Mouse (Mus musculus) neural tube, embryonic 15.5 days (tissue): ENCODE data around the gene Tsfm. TPM values are rescaled to one million over a fixed set of nuclear protein-coding genes. Genes with fewer than 3 reads are reported as not detected.
A peak's percentile ranks its signal among the peaks of the same experiment; 100 is the strongest.
"Not testable (repeated sequence)": the region's sequence is repeated elsewhere in the genome, so short reads cannot be mapped to it uniquely, and the experiment has no call there.

ENCODE experiments used
- ATAC-seq: fragments of 200-750 bp; cut with Nextera tagmentation; 2 replicates; pipeline ENCODE4 v1.8.0; 2017; ENCODE audit warnings: mild to moderate bottlenecking, moderate TSS enrichment, moderate library complexity; ENCODE audit not compliant: low FRiP score
- H3K27ac ChIP-seq: fragments of 300-500 bp; sonication (generic); replicated peaks from 2 replicates; pipeline ENCODE4 v1.5.1; 2015; ENCODE audit warnings: mild to moderate bottlenecking, inconsistent platforms
- H3K27me3 ChIP-seq: fragments of 300-500 bp; sonication (generic); replicated peaks from 2 replicates; pipeline ENCODE4 v1.6.1; 2015; ENCODE audit warnings: inconsistent platforms
- H3K36me3 ChIP-seq: fragments of 300-500 bp; sonication (generic); 2 replicates; pipeline ENCODE4 v1.6.1; 2015; ENCODE audit warnings: inconsistent platforms
- H3K4me1 ChIP-seq: fragments of 300-500 bp; sonication (generic); 2 replicates; pipeline ENCODE4 v1.6.1; 2015; ENCODE audit warnings: inconsistent platforms
- H3K4me2 ChIP-seq: fragments of 300-500 bp; sonication (generic); 2 replicates; pipeline ENCODE4 v1.6.1; 2015; ENCODE audit warnings: inconsistent platforms, mild to moderate bottlenecking, moderate library complexity
- H3K4me3 ChIP-seq: fragments of 300-500 bp; sonication (generic); replicated peaks from 2 replicates; pipeline ENCODE4 v1.5.1; 2015; ENCODE audit warnings: mild to moderate bottlenecking, inconsistent platforms
- H3K9ac ChIP-seq: fragments of 300-500 bp; sonication (generic); replicated peaks from 2 replicates; pipeline ENCODE4 v1.6.1; 2015; ENCODE audit warnings: mild to moderate bottlenecking, inconsistent platforms
- H3K9me3 ChIP-seq: fragments of 300-500 bp; sonication (generic); replicated peaks from 2 replicates; pipeline ENCODE4 v1.6.1; 2016; ENCODE audit warnings: inconsistent platforms
- WGBS: fragments of 180-500 bp; shearing (Covaris S2); methylation state at CpG from one replicate; pipeline ENCODE4 v1.1.7; 2015; ENCODE audit warnings: mixed read lengths; 5-methylcytosine and 5-hydroxymethylcytosine counted together
- polyA plus RNA-seq: library from polyadenylated mRNA; unstranded; fragments of >200 nt; fragmentation: Nextera tagmentation; extraction: Ambion mirVana; gene quantifications from 2 replicates; pipeline ENCODE4 v1.2.1, GENCODE M21; 2015

Tsfm gene
- polyA plus RNA-seq, 1 experiment from 2014 or later = 66.6 TPM

- not testable (repeated sequence) for ATAC-seq, H3K4me2 ChIP-seq, H3K27me3 ChIP-seq, H3K4me3 ChIP-seq, H3K9me3 ChIP-seq, H3K9ac ChIP-seq
- 84% methylated on average over 4 of the region's 4 CpGs for WGBS
- Histone ChIP-seq H3K4me1 (peaks cover 57% of the 10 kb centered on the region), H3K27ac (peak overlapping the region; percentile 81), H3K36me3 (peaks cover 34% of the 10 kb centered on the region)
Measured at GRCm38 (mm10) chr10:127062101-127062500, 31.5 kb upstream of the Tsfm start.

GRCm38 (mm10) chr10:127061513-127061912 lies 30.9 kb upstream of the Tsfm start:
- peak overlapping the region; percentile 81 for H3K4me2 ChIP-seq
- peaks cover 33% of the 10 kb centered on the region for H3K36me3 ChIP-seq
- H3K27ac ChIP-seq = peak overlapping the region; percentile 96
- H3K9ac ChIP-seq = peak overlapping the region; percentile 96
- no peaks in the 10 kb centered on the region for H3K9me3 ChIP-seq
- H3K27me3 ChIP-seq = no peaks in the 10 kb centered on the region
- no peak for ATAC-seq
- H3K4me3 ChIP-seq = peak overlapping the region; percentile 83
- 65% methylated on average over 2 of the region's 2 CpGs for WGBS
- peaks cover 53% of the 10 kb centered on the region for H3K4me1 ChIP-seq

DNA sequence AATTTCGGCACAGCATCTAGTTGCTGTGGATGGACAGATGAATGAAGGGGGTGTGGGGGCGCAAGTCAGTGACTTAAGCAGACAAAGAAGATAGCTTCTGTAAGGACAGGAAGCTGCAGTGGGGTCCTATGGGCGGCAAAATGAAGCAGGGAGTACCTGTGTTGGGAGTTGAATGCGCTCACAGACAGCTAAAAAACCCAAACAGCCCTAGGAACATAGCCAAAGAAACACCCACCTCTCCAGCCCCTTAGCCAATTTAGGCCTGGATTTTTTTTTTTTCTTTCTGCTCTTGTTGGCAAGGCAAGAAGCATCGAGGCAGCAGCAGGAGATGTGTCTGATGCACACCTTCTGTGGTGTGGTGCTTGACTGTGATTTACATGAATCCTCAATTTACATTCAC lies 30.4 kb upstream of the Tsfm start:
- peak overlapping the region; percentile 81 for H3K4me2 ChIP-seq
- 28% methylated on average over 5 of the region's 5 CpGs for WGBS
- peak overlapping the region; percentile 83 for H3K4me3 ChIP-seq
- peaks cover 33% of the 10 kb centered on the region for H3K36me3 ChIP-seq
- no peaks in the 10 kb centered on the region for H3K27me3 ChIP-seq
- H3K9me3 ChIP-seq = no peaks in the 10 kb centered on the region
- peak overlapping the region; percentile 96 for H3K9ac ChIP-seq
- no peak for ATAC-seq
- peaks cover 56% of the 10 kb centered on the region for H3K4me1 ChIP-seq
- peak overlapping the region; percentile 96 for H3K27ac ChIP-seq

- under 1% methylated on average over 48 of the region's 72 CpGs for WGBS
- no peaks in the 10 kb centered on the region for H3K9me3 ChIP-seq
- H3K4me3 ChIP-seq = peak within 1 kb of the TSS; percentile 83
- no peaks in the 10 kb centered on the region for H3K27me3 ChIP-seq
- peak within 1 kb of the TSS; percentile 96 for H3K9ac ChIP-seq
- H3K27ac ChIP-seq = peak within 1 kb of the TSS; percentile 96
- H3K36me3 ChIP-seq = peaks cover 33% of the 10 kb centered on the region
- H3K4me1 ChIP-seq = peaks cover 60% of the 10 kb centered on the region
- peak within 1 kb of the TSS; percentile 81 for H3K4me2 ChIP-seq
- peak; percentile 48 for ATAC-seq
Measured at GRCm38 (mm10) chr10:127059968-127060916, 29.6 kb upstream of the Tsfm start, which contains the start of gene March9. March9 (minus strand) TSS chr10:127060184.

- ATAC-seq = no peak
- under 1% methylated on average over 63 of the region's 92 CpGs for WGBS
- Histone ChIP-seq H3K9ac (peak overlapping the region; percentile 96), H3K27ac (peak overlapping the region; percentile 96), H3K4me1 (peaks cover 58% of the 10 kb centered on the region), H3K9me3 (no peaks in the 10 kb centered on the region), H3K4me2 (peak overlapping the region; percentile 81), H3K36me3 (peaks cover 36% of the 10 kb centered on the region), H3K27me3 (no peaks in the 10 kb centered on the region), H3K4me3 (peak overlapping the region; percentile 83)
Measured at GRCm38 (mm10) chr10:127059174-127059967, 28.7 kb upstream of the Tsfm start.

DNA sequence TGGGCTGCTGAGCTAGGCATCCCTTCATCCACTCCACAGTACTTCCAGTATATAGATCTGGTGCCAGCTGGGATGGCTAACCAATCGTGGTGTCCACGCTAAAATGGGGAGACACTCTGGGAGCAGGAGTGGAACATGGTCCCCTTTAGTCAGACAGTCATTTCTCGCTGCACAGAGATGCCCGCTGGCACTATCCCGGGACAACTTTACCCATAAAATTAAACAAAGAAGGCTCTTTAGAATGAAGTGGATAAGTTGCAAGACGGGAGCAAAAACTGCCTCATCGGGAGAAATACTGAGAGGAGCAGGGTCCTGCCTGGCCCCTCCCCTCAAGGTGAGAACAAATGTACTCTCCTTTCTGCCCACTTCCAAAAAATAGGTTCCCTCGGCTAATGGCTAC lies 28.1 kb upstream of the Tsfm start:
- peak overlapping the region; percentile 81 for H3K4me2 ChIP-seq
- no peaks in the 10 kb centered on the region for H3K27me3 ChIP-seq
- WGBS = 5% methylated on average over 8 of the region's 8 CpGs
- peaks cover 41% of the 10 kb centered on the region for H3K36me3 ChIP-seq
- H3K27ac ChIP-seq = no peak overlapping the region
- peak overlapping the region; percentile 83 for H3K4me3 ChIP-seq
- no peak for ATAC-seq
- peaks cover 57% of the 10 kb centered on the region for H3K4me1 ChIP-seq
- peak overlapping the region; percentile 96 for H3K9ac ChIP-seq
- H3K9me3 ChIP-seq = no peaks in the 10 kb centered on the region

DNA sequence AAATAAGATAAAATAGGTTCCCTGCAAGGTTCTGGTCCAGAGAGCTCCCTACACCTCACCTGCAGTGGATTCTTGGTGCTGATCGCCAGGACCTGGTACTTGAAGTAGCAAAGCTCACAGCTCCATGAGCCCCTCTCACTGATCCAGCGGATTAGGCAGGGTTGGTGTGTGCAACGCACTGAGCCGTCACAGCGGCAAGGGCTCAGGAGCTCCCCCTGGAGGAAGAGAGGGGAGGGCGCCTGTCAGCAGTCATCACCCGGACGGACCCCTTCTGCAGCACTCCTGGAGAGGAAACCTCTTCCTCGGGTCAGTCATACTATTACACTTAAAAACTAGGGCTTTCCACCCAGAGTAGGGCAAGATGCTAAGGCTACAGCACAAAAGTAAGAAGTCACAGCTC lies 27.5 kb upstream of the Tsfm start:
- peak overlapping the region; percentile 81 for H3K4me2 ChIP-seq
- H3K4me3 ChIP-seq = peak overlapping the region; percentile 83
- ATAC-seq = no peak
- H3K4me1 ChIP-seq = peaks cover 57% of the 10 kb centered on the region
- no peaks in the 10 kb centered on the region for H3K9me3 ChIP-seq
- H3K9ac ChIP-seq = peak overlapping the region; percentile 96; the same call in 1 of the 2 replicates
- H3K27me3 ChIP-seq = no peaks in the 10 kb centered on the region
- WGBS = 2% methylated on average over 9 of the region's 9 CpGs
- H3K36me3 ChIP-seq = peaks cover 47% of the 10 kb centered on the region
- H3K27ac ChIP-seq = no peak overlapping the region

DNA sequence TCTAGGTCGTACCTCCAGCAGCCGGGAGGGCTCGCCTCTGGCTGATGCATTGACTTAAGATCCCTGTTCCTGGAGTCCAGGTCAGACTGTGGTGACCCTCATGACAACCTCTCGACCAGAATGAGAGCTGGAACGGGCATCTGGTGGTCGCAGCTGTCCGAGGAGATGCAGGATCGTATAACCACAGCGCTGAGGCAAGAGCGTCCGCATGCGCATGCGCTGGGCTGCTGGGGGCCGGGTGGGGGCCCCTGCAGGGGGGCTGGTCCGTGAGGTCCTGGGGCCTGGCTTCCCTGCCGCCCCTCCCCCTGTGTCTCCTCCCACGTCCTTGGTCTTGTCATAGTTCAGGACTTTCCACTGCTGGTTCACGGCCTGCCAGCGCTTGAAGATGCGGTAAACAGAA lies 25.9 kb upstream of the Tsfm start:
- H3K9ac ChIP-seq = no peak overlapping the region
- no peak for ATAC-seq
- H3K36me3 ChIP-seq = peaks cover 50% of the 10 kb centered on the region
- H3K27me3 ChIP-seq = peaks cover 12% of the 10 kb centered on the region
- no peak overlapping the region for H3K27ac ChIP-seq
- no peaks in the 10 kb centered on the region for H3K9me3 ChIP-seq
- H3K4me3 ChIP-seq = no peak overlapping the region
- H3K4me2 ChIP-seq = no peak overlapping the region
- WGBS = 88% methylated on average over 20 of the region's 20 CpGs
- peaks cover 46% of the 10 kb centered on the region for H3K4me1 ChIP-seq

- H3K4me2 ChIP-seq = no peak overlapping the region
- no peak overlapping the region for H3K27ac ChIP-seq
- H3K9me3 ChIP-seq = no peaks in the 10 kb centered on the region
- peaks cover 23% of the 10 kb centered on the region for H3K27me3 ChIP-seq
- H3K4me1 ChIP-seq = peaks cover 35% of the 10 kb centered on the region
- peaks cover 50% of the 10 kb centered on the region for H3K36me3 ChIP-seq
- 95% methylated on average over 8 of the region's 8 CpGs for WGBS
- ATAC-seq = no peak
- no peak overlapping the region for H3K4me3 ChIP-seq
- no peak overlapping the region for H3K9ac ChIP-seq
Measured at GRCm38 (mm10) chr10:127055406-127055805, 24.8 kb upstream of the Tsfm start.

- Histone ChIP-seq H3K4me3 (no peak overlapping the region), H3K27ac (no peak overlapping the region), H3K4me2 (no peak overlapping the region), H3K36me3 (peaks cover 50% of the 10 kb centered on the region), H3K27me3 (peaks cover 31% of the 10 kb centered on the region), H3K9ac (no peak overlapping the region), H3K9me3 (no peaks in the 10 kb centered on the region), H3K4me1 (peaks cover 34% of the 10 kb centered on the region)
- 75% methylated on average over 4 of the region's 4 CpGs for WGBS
- ATAC-seq = no peak
Measured at GRCm38 (mm10) chr10:127054646-127055045, 24.0 kb upstream of the Tsfm start.

- H3K4me3 ChIP-seq = no peak overlapping the region
- no peak overlapping the region for H3K4me2 ChIP-seq
- 23% methylated on average over 10 of the region's 10 CpGs for WGBS
- H3K27me3 ChIP-seq = peaks cover 57% of the 10 kb centered on the region
- H3K36me3 ChIP-seq = peaks cover 22% of the 10 kb centered on the region
- H3K9me3 ChIP-seq = no peaks in the 10 kb centered on the region
- H3K9ac ChIP-seq = no peak overlapping the region
- ATAC-seq = no peak
- H3K27ac ChIP-seq = no peak overlapping the region
- H3K4me1 ChIP-seq = peaks cover 16% of the 10 kb centered on the region
Measured at GRCm38 (mm10) chr10:127050119-127050474, 19.5 kb upstream of the Tsfm start.
